ENCODE assay signal across 11 mouse cellular contexts in genomic region chr4:131483958-131484605, GRCm38 (mm10).
DNase-seq lines count a peak whose midpoint lies in the region; ATAC-seq and TF ChIP-seq lines count a peak whose summit lies in the region.
"Had no signal": no experiment of that assay in that cellular context is flagged by ENCODE, and none has a peak within 500 bp of the region (broad histone marks: within the 10 kb centered on the region; RNA-seq: fewer than 3 reads in every experiment).

No protein-coding gene starts in this region.

- H3K4me2 ChIP-seq in hindbrain, embryonic 11.5 days (replicated peaks; ENCODE audit: low read depth, low read length), result no peak overlapping the region
- H3K4me2 ChIP-seq in limb, embryonic 15.5 days, result peak overlapping the region; percentile 19; the same call in 1 of the 2 replicates
- H3K4me2 ChIP-seq: liver, embryonic 15.5 days had no signal

- no peaks in the 10 kb centered on the region for H3K27me3 ChIP-seq in hindbrain, embryonic 11.5 days (ENCODE audit: control insufficient read depth, insufficient read depth, low read length)
- peaks cover 5% of the 10 kb centered on the region; the same call in 1 of the 2 replicates for H3K27me3 ChIP-seq in limb, embryonic 15.5 days

- in situ Hi-C loops in ES-E14 (cut with MboI; ENCODE audit: low sequenced_read_pairs in 2 of 2, unreplicated experiment in 2 of 2), result no loop called here

- no peak for ATAC-seq in hindbrain, embryonic 11.5 days (ENCODE audit: low FRiP score)
- ATAC-seq in limb, embryonic 15.5 days (ENCODE audit: insufficient number of reproducible peaks, low FRiP score, low TSS enrichment, low read depth), result no peak
- no peak for ATAC-seq in megakaryocyte, adult 5-6 weeks (ENCODE audit: poor library complexity, severe bottlenecking)

- H3K9ac ChIP-seq in ES-E14 (ENCODE audit: insufficient read depth, low read depth, low read length, poor library complexity, severe bottlenecking), result peak overlapping the region; percentile 49; the same call in 1 of the 2 replicates
- no peak overlapping the region for H3K9ac ChIP-seq in hindbrain, embryonic 11.5 days (ENCODE audit: low read depth, low read length)
- H3K9ac ChIP-seq in limb, embryonic 15.5 days, result no peak overlapping the region
- H3K9ac ChIP-seq: liver, embryonic 15.5 days had no signal

- H3K9me3 ChIP-seq in ES-E14 (ENCODE audit: control insufficient read depth, insufficient read depth, low read depth, low read length), result no peaks in the 10 kb centered on the region
- no peaks in the 10 kb centered on the region for H3K9me3 ChIP-seq in hindbrain, embryonic 11.5 days (ENCODE audit: control insufficient read depth, low read length)
- no peaks in the 10 kb centered on the region for H3K9me3 ChIP-seq in limb, embryonic 15.5 days
- H3K9me3 ChIP-seq: liver, embryonic 15.5 days had no signal

- H3K36me3 ChIP-seq in ES-E14 (ENCODE audit: control insufficient read depth, insufficient read depth, low read length, poor library complexity, severe bottlenecking), result no peaks in the 10 kb centered on the region
- no peaks in the 10 kb centered on the region for H3K36me3 ChIP-seq in hindbrain, embryonic 11.5 days (ENCODE audit: control insufficient read depth, insufficient read depth, low read length)
- no peaks in the 10 kb centered on the region for H3K36me3 ChIP-seq in limb, embryonic 15.5 days
- H3K36me3 ChIP-seq: liver, embryonic 15.5 days had no signal

- peak overlapping the region; percentile 11 to 29; a peak in 3 of 4 replicates for H3K4me3 ChIP-seq in ES-E14 (ENCODE audit: insufficient read depth in 1 of 2, low read depth in 1 of 2, low read length in 2 of 2, poor library complexity in 1 of 2, severe bottlenecking in 1 of 2)
- no peak overlapping the region for H3K4me3 ChIP-seq in hindbrain, embryonic 11.5 days (ENCODE audit: low read depth, low read length)
- H3K4me3 ChIP-seq in limb, embryonic 15.5 days, result no peak overlapping the region
- H3K4me3 ChIP-seq: liver, embryonic 15.5 days had no signal

- DNase-seq in 3134 (ENCODE audit: extremely low read depth, insufficient read length, low spot score) (peak; percentile 14), ES-E14 (ENCODE audit: low read depth, low spot score) (no peak)
- DNase-seq in hindbrain, embryonic 11.5 days (ENCODE audit: low spot score), result no peak
- DNase-seq in thymus, postnatal 25 days, result no peak
- no peak for DNase-seq in ovary, postnatal 10 days (ENCODE audit: low spot score)
- DNase-seq: adrenal gland, postnatal 14 days; heart, postnatal 10 days; right cerebral cortex, adult 18-20 months had no signal

- H3K4me1 ChIP-seq in ES-E14 (ENCODE audit: control insufficient read depth in 2 of 2, insufficient read depth in 2 of 2, low read length in 2 of 2, poor library complexity in 1 of 2), result peaks cover 2 to 4% of the 10 kb centered on the region in 2 experiments; a peak in 2 of 4 replicates
- H3K4me1 ChIP-seq in hindbrain, embryonic 11.5 days (replicated peaks; ENCODE audit: control insufficient read depth, insufficient read depth, low read length), result no peaks in the 10 kb centered on the region; the same call in none of the 2 replicates
- peaks cover 62% of the 10 kb centered on the region for H3K4me1 ChIP-seq in limb, embryonic 15.5 days
- H3K4me1 ChIP-seq: liver, embryonic 15.5 days had no signal

- H3K27ac ChIP-seq in ES-E14 (ENCODE audit: insufficient read depth, low read depth, low read length, poor library complexity, severe bottlenecking), result no peak overlapping the region
- H3K27ac ChIP-seq in hindbrain, embryonic 11.5 days (ENCODE audit: low read depth, low read length), result 0 out of 2 replicates have a peak overlapping the region, but pooled peaks have one; percentile 47
- peak overlapping the region; percentile 47; the same call in 1 of the 2 replicates for H3K27ac ChIP-seq in limb, embryonic 15.5 days
- H3K27ac ChIP-seq: liver, embryonic 15.5 days had no signal

- WGBS in hindbrain, embryonic 11.5 days, result 50% methylated on average over 15 of the region's 15 CpGs
- 27% methylated on average over 15 of the region's 15 CpGs for WGBS in limb, embryonic 15.5 days

TF ChIP-seq in ES-E14, 5 proteins besides CTCF, POLR2A, EP300 and RAD21:
- TF ChIP-seq ZC3H11A (IDR thresholded peaks at IDR 0.05; ENCODE audit: borderline replicate concordance, low read depth, low read length) (no peak), HCFC1 (IDR thresholded peaks at IDR 0.05; ENCODE audit: borderline replicate concordance, insufficient read depth, low read length) (no peak), CHD2 (IDR thresholded peaks at IDR 0.05; ENCODE audit: low read depth, low read length) (no peak), MAFK (IDR thresholded peaks at IDR 0.05; ENCODE audit: insufficient read depth, low read depth, low read length) (no peak), ZNF384 (IDR thresholded peaks at IDR 0.05; ENCODE audit: low read depth, low read length) (no peak)

Comparison
In these comparisons a context has a peak if more than half of its experiments do, and no peak if none do; other contexts are left out.
1. H3K4me3 ChIP-seq: peak in ES-E14 (2 of 2); none in hindbrain, embryonic 11.5 days (single experiment) and limb, embryonic 15.5 days (single experiment).